Mouse (Mus musculus): ENCODE results near the gene AC134908.4. TPM values are rescaled to one million over a fixed set of nuclear protein-coding genes. Genes with fewer than 3 reads are reported as not detected.

The AC134908.4 gene
- polyA plus RNA-seq (2016; fragmentation: Nextera tagmentation; extraction: Ambion mirVana): 0.95 and 1.0 TPM in 2 replicates

DNA sequence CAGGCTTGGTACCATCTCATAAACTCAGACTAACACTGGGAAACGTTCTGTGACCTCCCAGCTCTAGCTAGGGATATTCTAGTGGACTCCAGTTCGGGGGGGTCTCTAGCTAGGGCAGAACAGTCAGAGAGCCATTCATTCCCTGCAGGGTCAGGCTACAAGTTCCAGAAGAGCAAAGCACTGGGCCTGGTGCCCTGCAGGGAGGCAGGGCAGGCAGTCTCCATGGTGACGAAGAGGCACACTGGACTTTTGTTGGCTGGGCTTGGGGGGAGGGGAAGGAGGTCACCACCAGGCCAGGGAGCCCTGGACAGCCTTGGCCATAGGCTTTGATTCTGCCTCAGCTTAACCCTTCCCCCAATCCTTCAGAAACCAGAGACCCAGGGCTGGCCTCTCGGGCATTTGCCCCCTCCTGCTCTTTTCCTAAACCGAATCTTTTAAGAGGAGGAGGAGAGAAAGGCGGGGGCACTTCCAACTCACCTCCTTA, at the start of gene AC134908.4:
Gene AC134908.4 (minus strand): TSS at position 51 of the 484 bp plus-strand sequence.
- Histone ChIP-seq H3K9me3 (no peaks in the 10 kb centered on the region), H3K4me1 (peaks cover 66% of the 10 kb centered on the region), H3K27me3 (replicated peaks; ENCODE audit: low read depth, poor library complexity, severe bottlenecking) (no peaks in the 10 kb centered on the region), H3K4me3 (peak within 1 kb of the TSS; percentile 77), H3K36me3 (replicated peaks) (peaks cover 25% of the 10 kb centered on the region), H3K27ac (replicated peaks) (peak within 1 kb of the TSS; percentile 91)
- DNase-seq (ENCODE audit: low spot score): peak; percentile 90
- WGBS: 4% methylated on average over 6 of the region's 6 CpGs

DNA sequence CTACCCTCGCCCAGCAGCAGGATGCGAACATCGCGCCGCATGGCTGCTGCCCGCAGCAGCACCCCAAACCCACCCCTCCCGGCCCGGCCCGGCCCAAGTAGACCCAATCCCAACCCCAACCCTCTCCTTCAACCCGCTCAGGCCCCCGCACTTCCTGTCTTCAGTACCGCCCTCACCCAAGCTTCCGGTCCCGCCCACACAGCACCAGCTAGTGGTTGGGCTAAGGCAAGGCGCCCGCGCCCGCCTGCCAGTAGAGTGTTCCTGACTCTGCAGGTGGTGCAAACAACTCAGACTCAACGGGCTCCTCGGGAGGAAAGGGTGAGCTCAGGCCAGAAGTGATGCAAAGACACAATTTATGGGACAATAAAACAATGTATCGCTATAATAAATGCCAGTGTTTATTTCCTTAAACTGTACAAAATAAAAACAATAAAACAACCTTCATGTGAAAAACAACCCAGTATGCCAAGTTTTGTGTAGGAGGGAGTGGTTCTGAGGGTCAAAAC, 49.0 kb upstream of the AC134908.4 start, which contains the start of gene Rhot2:
Gene Rhot2 (minus strand): TSS at position 456 of the 506 bp plus-strand sequence.
- H3K9me3 ChIP-seq: no peaks in the 10 kb centered on the region
- H3K36me3 ChIP-seq (replicated peaks): peaks cover 85% of the 10 kb centered on the region

DNA sequence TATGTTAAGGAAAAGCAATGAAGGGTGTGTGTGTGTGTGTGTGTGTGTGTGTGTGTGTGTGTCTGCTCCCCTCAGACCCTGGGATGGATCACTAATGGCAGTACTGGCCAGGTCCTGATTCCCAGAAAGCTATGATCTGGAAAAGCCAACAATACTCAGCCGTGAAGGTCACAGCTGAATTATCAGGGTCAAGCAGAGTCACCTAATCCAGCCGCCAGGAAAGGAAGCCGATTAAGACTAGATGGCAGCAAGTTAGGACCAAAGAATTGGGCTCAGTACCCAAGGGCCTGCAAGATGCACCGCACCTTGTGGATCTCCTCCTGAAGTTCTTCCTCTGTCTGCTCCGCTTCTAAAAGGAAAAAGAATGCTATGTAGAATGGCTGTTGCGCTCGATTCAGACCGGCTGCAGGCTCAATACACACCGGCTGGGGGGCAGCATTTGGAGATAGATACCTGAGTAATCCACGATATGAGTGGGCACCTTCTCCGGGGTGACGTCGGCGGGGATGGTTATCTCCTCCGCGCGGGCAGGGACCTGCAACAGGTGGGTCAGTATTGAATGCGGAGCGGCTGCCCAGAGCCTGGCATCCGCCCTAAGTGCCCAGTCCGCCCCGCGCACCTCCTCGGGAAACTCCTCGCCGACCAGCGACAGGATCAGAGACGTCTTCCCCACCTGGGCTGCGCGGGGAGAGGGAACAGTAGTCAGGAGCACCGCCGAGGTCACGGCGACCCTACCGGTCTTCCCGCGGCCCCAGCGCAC, 48.4 kb upstream of the AC134908.4 start:
- 3% methylated on average over 38 of the region's 38 CpGs for WGBS
- peak overlapping the region; percentile 93 for H3K27ac ChIP-seq (replicated peaks)
- H3K36me3 ChIP-seq (replicated peaks): peaks cover 85% of the 10 kb centered on the region
- DNase-seq (ENCODE audit: low spot score): no peak
- no peaks in the 10 kb centered on the region for H3K27me3 ChIP-seq (replicated peaks; ENCODE audit: low read depth, poor library complexity, severe bottlenecking)
- peaks cover 23% of the 10 kb centered on the region for H3K4me1 ChIP-seq
- H3K9me3 ChIP-seq: no peaks in the 10 kb centered on the region
- peak overlapping the region; percentile 90 for H3K4me3 ChIP-seq

More for the DNA sequence above, 49.0 kb upstream of the AC134908.4 start, which contains the start of gene Rhot2:
- Histone ChIP-seq H3K4me3 (peak within 1 kb of the TSS; percentile 90), H3K27ac (replicated peaks) (peak within 1 kb of the TSS; percentile 93), H3K4me1 (peaks cover 23% of the 10 kb centered on the region), H3K27me3 (replicated peaks; ENCODE audit: low read depth, poor library complexity, severe bottlenecking) (no peaks in the 10 kb centered on the region)
- 1% methylated on average over 21 of the region's 21 CpGs for WGBS
- DNase-seq (ENCODE audit: low spot score): peak; percentile 96

DNA sequence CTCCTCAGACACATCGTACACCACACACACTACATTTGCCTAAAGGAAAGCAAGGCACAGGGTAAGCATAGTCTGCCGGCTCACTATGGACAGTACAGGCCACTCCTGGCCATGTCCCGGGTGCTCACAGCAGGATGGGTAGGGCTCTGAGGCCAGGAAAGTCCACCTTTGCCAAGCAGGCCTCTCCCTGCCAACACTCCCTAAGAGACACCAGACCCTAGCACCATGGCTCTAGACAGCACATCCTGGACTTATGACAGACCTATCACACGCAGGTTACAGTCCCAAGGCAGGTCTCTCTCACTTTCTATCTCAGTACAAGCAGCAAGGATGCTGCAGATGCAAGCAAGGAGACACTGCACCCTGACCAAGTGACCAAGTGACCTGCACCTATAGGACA, 47.7 kb upstream of the AC134908.4 start:
- 91% methylated on average over 4 of the region's 4 CpGs for WGBS
- Histone ChIP-seq H3K27me3 (replicated peaks; ENCODE audit: low read depth, poor library complexity, severe bottlenecking) (no peaks in the 10 kb centered on the region), H3K4me3 (peak overlapping the region; percentile 90), H3K9me3 (no peaks in the 10 kb centered on the region), H3K36me3 (replicated peaks) (peaks cover 84% of the 10 kb centered on the region), H3K27ac (replicated peaks) (no peak overlapping the region), H3K4me1 (peaks cover 24% of the 10 kb centered on the region)
- DNase-seq (ENCODE audit: low spot score): no peak

DNA sequence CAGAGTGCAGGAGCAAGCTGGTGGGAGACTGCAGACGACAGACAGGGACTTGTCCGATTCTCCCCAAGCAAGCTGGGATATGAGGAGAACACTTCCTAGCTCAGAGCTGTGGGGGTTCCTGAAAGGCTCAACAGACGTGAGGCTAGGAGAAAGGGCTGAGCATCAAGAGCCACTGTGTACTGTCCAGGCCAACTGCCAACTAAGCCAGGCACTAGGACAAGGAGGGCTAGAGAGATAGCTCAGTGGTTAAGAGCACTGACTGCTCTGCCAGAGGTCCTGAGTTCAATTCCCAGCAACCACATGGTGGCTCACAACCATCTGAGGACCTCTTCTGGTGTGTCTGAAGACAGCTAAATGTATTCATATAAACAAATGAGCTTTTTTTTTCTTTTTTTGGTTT, 47.0 kb upstream of the AC134908.4 start:
- Histone ChIP-seq H3K27ac (replicated peaks) (no peak overlapping the region), H3K27me3 (replicated peaks; ENCODE audit: low read depth, poor library complexity, severe bottlenecking) (no peaks in the 10 kb centered on the region), H3K36me3 (replicated peaks) (peaks cover 84% of the 10 kb centered on the region), H3K4me1 (peaks cover 30% of the 10 kb centered on the region), H3K4me3 (0 out of 2 replicates have a peak overlapping the region, but pooled peaks have one; percentile 26), H3K9me3 (no peaks in the 10 kb centered on the region)
- WGBS: 87% methylated on average over 3 of the region's 3 CpGs
- no peak for DNase-seq (ENCODE audit: low spot score)

DNA sequence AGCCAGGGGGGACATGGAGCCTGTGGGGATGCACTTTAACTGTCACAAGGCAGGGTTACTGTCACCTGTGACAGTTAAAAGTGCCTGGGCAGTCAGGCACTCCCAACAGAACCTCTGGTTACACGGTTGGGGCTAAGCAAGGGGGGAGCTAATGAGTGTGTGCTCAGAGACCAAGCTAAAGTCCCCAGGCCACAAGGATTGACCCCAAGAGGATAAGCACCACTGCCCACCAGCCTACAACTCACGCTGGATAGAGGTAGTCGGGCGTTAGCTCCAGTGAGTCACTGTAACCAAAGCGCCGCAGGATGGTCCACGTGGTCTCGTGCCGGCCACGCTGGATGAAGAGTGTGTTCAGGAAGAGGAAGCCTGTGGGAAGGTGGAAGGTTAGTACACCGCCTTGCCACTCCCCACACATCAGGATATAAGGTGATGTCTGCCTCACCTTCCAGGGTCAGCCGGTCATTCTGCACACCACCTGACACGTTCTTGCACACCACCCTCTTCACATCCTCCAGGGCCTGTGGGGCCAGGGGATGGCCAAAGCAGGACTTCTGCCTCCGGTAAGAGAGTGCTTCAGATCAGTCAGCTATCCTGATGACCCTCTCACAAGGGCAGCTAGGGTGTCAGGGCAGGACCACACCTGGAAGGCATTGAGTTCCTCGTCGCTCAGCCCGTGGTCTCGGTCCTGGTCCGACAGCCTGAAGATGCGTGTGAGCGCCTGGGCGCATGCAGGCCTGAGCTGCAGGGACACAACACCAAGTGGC, 45.8 kb upstream of the AC134908.4 start, which contains the start of gene Gm20683:
Gene Gm20683 (minus strand): TSS at position 647 of the 764 bp plus-strand sequence.
- Histone ChIP-seq H3K9me3 (no peaks in the 10 kb centered on the region), H3K27me3 (replicated peaks; ENCODE audit: low read depth, poor library complexity, severe bottlenecking) (no peaks in the 10 kb centered on the region), H3K36me3 (replicated peaks) (peaks cover 78% of the 10 kb centered on the region), H3K4me3 (peak within 1 kb of the TSS; percentile 26; the same call in 1 of the 2 replicates), H3K4me1 (peaks cover 42% of the 10 kb centered on the region), H3K27ac (replicated peaks) (no peak within 1 kb of the TSS)
- 94% methylated on average over 22 of the region's 22 CpGs for WGBS
- DNase-seq (ENCODE audit: low spot score): no peak

DNA sequence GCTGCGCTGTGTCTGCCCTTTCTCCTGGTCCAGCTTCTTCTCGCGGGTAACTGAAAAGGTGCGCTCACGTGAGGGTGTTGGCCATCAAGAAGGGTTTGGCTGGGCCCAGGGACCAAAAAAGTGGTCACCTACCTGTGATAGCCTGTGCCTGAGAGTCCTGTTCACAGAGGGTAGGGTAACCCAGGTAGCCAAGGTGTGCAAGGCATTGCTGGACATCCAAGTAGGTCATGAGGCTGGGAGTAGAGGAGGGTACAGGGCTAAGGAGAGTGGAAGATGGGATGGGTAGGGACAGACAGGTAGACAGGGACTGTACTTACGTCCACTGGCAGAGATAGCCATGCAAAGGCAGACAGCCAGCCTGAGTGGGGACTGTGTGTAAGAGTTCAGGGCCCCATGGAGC, 45.1 kb upstream of the AC134908.4 start:
- Histone ChIP-seq H3K4me1 (peaks cover 50% of the 10 kb centered on the region), H3K27ac (replicated peaks) (no peak overlapping the region), H3K4me3 (peak overlapping the region; percentile 21; the same call in 1 of the 2 replicates), H3K36me3 (replicated peaks) (peaks cover 78% of the 10 kb centered on the region), H3K9me3 (no peaks in the 10 kb centered on the region), H3K27me3 (replicated peaks; ENCODE audit: low read depth, poor library complexity, severe bottlenecking) (no peaks in the 10 kb centered on the region)
- WGBS: 94% methylated on average over 6 of the region's 6 CpGs
- DNase-seq (ENCODE audit: low spot score): no peak

DNA sequence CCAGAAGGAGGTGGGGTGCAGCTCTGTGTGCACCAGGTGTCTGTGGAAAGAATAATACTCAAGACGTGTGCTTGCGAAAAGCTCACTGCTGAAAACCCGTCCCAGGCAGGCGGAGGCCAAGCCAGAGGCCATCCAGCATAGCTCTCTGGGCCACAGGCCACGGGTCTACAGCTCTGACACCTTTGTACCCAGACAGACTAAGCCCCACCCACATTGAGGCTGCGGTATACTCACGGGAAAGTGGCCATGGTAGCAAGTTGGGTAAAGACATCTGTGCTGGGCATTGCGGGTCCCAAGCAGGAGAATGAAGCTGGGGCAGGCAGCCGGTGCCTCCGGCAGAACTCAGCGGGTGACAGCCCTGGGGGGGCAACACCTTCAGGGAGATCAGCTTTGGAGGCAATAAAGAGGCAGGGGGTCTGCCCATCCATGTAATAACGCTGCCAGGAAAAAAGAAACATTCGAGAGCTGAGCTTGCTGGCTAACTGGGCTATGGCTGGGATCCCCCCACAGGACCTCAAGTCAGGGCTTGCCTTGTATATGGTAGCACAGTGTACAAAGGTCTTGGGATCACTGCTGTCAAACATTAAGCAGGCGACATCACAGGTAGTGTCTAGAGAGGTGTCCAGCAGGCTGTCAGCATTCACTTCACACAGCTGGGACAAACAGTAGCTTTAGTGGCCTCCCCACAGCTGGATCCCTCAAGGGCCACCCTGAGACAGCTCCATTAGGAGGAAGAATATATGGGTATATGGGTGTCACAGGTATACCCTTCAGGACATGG, 44.2 kb upstream of the AC134908.4 start:
- peaks cover 52% of the 10 kb centered on the region for H3K4me1 ChIP-seq
- no peaks in the 10 kb centered on the region for H3K27me3 ChIP-seq (replicated peaks; ENCODE audit: low read depth, poor library complexity, severe bottlenecking)
- H3K27ac ChIP-seq (replicated peaks): no peak overlapping the region
- DNase-seq (ENCODE audit: low spot score): no peak
- H3K4me3 ChIP-seq: no peak overlapping the region; the same call in 1 of the 2 replicates
- H3K36me3 ChIP-seq (replicated peaks): peaks cover 81% of the 10 kb centered on the region
- WGBS: 86% methylated on average over 14 of the region's 14 CpGs
- H3K9me3 ChIP-seq: no peaks in the 10 kb centered on the region

DNA sequence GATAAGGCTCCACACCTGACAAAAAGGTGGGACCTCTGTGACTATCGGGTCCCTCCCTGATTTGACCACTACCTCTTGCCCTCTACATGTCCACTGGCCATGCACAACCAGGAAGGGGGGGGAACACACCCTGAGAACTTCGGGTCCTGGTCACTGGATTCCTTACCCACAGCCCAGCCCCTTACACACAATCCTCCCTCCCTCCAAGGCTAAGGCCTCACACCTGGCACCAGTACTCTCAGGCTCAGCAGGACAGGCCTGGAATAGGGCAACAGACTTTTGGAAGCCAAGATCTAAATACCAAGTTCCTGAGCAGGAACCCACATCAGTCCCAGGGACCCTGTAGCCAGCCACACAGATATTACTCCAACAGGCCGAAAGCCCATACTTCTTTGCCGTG, 43.4 kb upstream of the AC134908.4 start:
- DNase-seq (ENCODE audit: low spot score): no peak
- Histone ChIP-seq H3K4me1 (peaks cover 57% of the 10 kb centered on the region), H3K27me3 (replicated peaks; ENCODE audit: low read depth, poor library complexity, severe bottlenecking) (no peaks in the 10 kb centered on the region), H3K9me3 (no peaks in the 10 kb centered on the region), H3K4me3 (no peak overlapping the region), H3K27ac (replicated peaks) (no peak overlapping the region), H3K36me3 (replicated peaks) (peaks cover 84% of the 10 kb centered on the region)
- WGBS: 85% methylated on average over 4 of the region's 4 CpGs

DNA sequence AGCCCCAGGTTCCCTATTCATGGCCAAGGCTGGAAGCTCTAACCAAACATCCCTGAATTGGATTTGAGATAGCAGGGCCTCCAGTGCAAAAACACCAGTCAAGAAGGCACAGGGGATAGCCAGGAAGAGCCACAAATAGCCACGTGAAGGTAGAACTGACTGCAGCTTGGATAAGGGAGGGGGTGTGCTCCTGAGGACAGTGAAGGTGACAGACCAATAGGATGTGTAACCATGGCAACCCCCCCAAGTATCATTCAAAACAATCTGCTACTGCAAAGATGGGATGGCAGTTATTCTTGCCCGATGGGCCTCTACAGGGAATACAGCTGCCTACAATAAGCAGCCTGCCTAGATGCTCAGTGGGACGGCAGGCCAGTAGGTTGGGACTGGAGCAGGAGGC, 42.1 kb upstream of the AC134908.4 start:
- Histone ChIP-seq H3K4me3 (peak overlapping the region; percentile 59), H3K27ac (replicated peaks) (peak overlapping the region; percentile 80; the same call in 1 of the 2 replicates), H3K9me3 (no peaks in the 10 kb centered on the region), H3K27me3 (replicated peaks; ENCODE audit: low read depth, poor library complexity, severe bottlenecking) (no peaks in the 10 kb centered on the region), H3K4me1 (peaks cover 52% of the 10 kb centered on the region), H3K36me3 (replicated peaks) (peaks cover 75% of the 10 kb centered on the region)
- 61% methylated on average over 3 of the region's 3 CpGs for WGBS
- DNase-seq (ENCODE audit: low spot score): peak; percentile 23

DNA sequence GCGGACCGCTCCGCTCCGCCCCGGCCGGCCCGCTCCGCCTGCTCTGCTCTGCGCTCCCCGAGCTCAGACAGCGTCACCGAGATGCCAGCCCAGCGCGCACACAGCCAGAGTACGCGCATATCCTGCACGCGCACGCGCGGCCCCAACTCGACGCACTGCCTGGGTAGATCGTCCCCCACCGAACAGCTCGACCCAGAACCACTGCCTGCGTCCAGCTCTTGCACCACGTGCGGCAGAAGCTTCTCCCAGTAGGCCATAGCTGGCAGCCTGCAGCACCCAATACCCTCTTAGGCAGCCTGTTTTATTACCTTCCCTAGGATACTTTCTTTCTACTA, 41.6 kb upstream of the AC134908.4 start, which contains the start of gene Rhbdl1:
Gene Rhbdl1 (minus strand): TSS at position 220 of the 335 bp plus-strand sequence.
- peaks cover 70% of the 10 kb centered on the region for H3K36me3 ChIP-seq (replicated peaks)
- H3K4me3 ChIP-seq: peak within 1 kb of the TSS; percentile 59
- peak; percentile 77 for DNase-seq (ENCODE audit: low spot score)
- H3K9me3 ChIP-seq: no peaks in the 10 kb centered on the region
- WGBS: 3% methylated on average over 29 of the region's 29 CpGs
- no peaks in the 10 kb centered on the region for H3K27me3 ChIP-seq (replicated peaks; ENCODE audit: low read depth, poor library complexity, severe bottlenecking)
- H3K27ac ChIP-seq (replicated peaks): peak within 1 kb of the TSS; percentile 80
- peaks cover 52% of the 10 kb centered on the region for H3K4me1 ChIP-seq

All from embryonic facial prominence, embryonic 10.5 days (tissue).